Mouse (Mus musculus) heart, postnatal 36 days (tissue): ENCODE data around the gene Zfand2b. TPM values are rescaled to one million over a fixed set of nuclear protein-coding genes. Genes with fewer than 3 reads are reported as not detected.

ENCODE experiments used
- DNase-seq, 2 experiments: peaks; one replicate each; pipeline ENCODE4 v3.0.0; 2021 to 2022
- intact Hi-C: fragments of 180-260 bp; cut with DNase I; formaldehyde crosslinking; loops from one replicate; pipeline ENCODE4 v1.15.1; 2025
- total RNA-seq, 2 experiments: library from RNA; stranded (reverse); gene quantifications; 2 replicates each; pipeline ENCODE4 v1.2.3; 2021

Gene Zfand2b
- 10 to 100 TPM; 14.9 to 17.6 TPM for total RNA-seq

GRCm38 (mm10) chr1:75168472-75169464 is at the start of gene Zfand2b:
Gene Zfand2b, plus strand, starts transcription at chr1:75168646.
- DNase-seq = peak; percentile 97
- intact Hi-C loops = loop anchor here (1.0 to 5.0 kb wide), 3 partner anchors 22 to 69 kb away; partner anchors contain the start of gene Dnajb2

GRCm38 (mm10) chr1:75122211-75122610 is 46.2 kb upstream of the Zfand2b start:
- DNase-seq = no peak
- intact Hi-C loops = no loop called here

- intact Hi-C loops = no loop called here
- DNase-seq = peak; percentile 96 to 97
These were observed 43.8 kb upstream of the Zfand2b start, which contains the start of gene Nhej1 for GRCm38 (mm10) chr1:75124346-75125321. Gene Nhej1, minus strand, starts transcription at chr1:75125200.

DNA sequence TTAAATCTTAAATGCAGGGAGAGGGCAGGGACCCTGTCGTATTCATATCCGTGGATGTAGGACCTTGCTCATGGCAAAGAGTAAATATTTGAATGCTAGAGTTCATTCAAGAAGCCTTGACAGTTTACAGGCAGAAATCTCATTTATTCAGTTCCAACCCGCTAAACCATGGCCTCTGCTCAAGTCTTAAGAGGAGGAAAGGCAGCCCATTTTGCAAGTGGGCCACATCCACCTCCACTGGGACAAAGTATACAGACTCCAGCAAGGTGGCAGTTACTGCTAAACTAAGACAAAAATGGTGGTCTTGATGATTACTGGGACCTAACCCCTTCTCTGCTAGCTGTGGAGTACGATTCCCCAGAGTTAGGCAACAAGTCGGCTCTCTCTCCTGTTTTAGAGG is 43.0 kb upstream of the Zfand2b start:
- intact Hi-C loops = no loop called here
- DNase-seq = no peak

DNA sequence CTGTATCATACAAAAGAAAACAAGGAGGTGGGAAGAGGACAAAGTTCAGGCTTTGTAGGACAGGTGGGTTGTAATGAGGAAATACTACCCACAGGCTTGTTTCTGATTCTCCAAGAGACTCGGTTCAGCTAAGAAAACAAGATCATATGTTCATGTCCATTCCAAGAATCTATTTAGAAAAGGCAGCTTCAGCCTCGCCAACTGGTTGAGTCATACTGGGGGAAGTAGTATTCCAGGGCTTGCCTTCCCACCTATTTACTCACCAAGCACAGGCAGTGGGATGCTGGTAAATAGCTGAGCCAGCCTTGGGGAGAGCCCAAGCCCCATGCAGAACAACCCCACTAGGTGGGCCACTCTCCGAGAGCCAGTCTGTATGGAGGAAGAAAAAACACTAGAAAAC is 39.8 kb upstream of the Zfand2b start:
- intact Hi-C loops = no loop called here
- no peak for DNase-seq

- intact Hi-C loops = no loop called here
- DNase-seq = no peak
These were observed 34.8 kb upstream of the Zfand2b start, which contains the start of gene Slc23a3 for GRCm38 (mm10) chr1:75133421-75134207. Gene Slc23a3, minus strand, starts transcription at chr1:75133890.

- intact Hi-C loops = no loop called here
- no peak for DNase-seq
These were observed 32.2 kb upstream of the Zfand2b start for GRCm38 (mm10) chr1:75136293-75136692.

- intact Hi-C loops = no loop called here
- no peak for DNase-seq
These were observed 31.7 kb upstream of the Zfand2b start for GRCm38 (mm10) chr1:75136730-75137129.

- DNase-seq = no peak
- intact Hi-C loops = no loop called here
These were observed 30.0 kb upstream of the Zfand2b start for GRCm38 (mm10) chr1:75138448-75138847.

GRCm38 (mm10) chr1:75140601-75141190 is 27.8 kb upstream of the Zfand2b start:
- intact Hi-C loops = no loop called here
- no peak for DNase-seq

GRCm38 (mm10) chr1:75141486-75142190 is 26.8 kb upstream of the Zfand2b start:
- intact Hi-C loops = no loop called here
- peak; percentile 76 to 86 for DNase-seq

- DNase-seq = peak; percentile 95 to 99
- intact Hi-C loops = loop anchor here (1.0 kb wide), 1 partner anchor 26 kb away; the partner anchor contains the start of gene Zfand2b
These were observed 25.9 kb upstream of the Zfand2b start, which contains the start of the genes Cnppd1 and Retreg2 for GRCm38 (mm10) chr1:75142301-75143261. Gene Cnppd1, minus strand, starts transcription at chr1:75142711. Gene Retreg2, plus strand, starts transcription at chr1:75142778.

GRCm38 (mm10) chr1:75145589-75145988 is 22.9 kb upstream of the Zfand2b start:
- intact Hi-C loops = no loop called here
- DNase-seq = no peak

DNA sequence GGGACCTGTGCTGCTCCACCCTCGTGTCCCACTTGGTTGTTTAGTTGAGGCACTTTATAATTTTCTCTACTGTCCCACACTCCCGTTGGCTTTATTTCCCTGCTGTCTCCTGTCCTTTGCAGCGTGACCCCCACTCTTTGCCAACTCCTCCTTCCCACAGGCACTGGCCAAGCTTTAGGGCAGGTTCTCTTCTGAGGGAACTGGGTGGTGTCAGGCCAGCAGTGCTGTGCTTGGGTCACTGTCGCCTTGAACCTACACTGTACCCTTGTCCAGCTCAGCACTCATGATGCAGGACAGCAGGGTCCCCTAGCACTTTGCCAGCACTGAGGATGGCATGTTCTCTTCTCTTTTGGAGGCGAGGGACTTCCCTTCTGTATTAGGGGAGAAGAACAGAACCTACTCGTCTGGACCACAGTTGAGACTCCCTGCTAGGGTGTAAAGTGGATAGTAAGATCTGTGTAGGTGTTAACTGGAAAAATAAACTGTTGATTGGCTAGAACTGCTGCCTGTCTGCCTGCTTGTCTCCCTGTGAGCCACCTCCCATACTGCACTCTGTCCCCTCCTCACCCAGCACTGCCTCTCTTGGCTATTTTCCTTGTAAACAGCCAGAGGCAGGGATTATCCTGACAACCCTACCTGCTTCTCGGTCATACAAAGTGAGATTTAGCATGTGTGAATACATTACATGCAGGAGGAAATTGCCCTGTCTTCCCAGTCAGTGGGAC is 20.9 kb upstream of the Zfand2b start:
- DNase-seq = no peak
- intact Hi-C loops = no loop called here

GRCm38 (mm10) chr1:75148727-75149126 is 19.7 kb upstream of the Zfand2b start:
- intact Hi-C loops = no loop called here
- DNase-seq = no peak

GRCm38 (mm10) chr1:75155837-75156236 is 12.6 kb upstream of the Zfand2b start:
- intact Hi-C loops = no loop called here
- DNase-seq = no peak

DNA sequence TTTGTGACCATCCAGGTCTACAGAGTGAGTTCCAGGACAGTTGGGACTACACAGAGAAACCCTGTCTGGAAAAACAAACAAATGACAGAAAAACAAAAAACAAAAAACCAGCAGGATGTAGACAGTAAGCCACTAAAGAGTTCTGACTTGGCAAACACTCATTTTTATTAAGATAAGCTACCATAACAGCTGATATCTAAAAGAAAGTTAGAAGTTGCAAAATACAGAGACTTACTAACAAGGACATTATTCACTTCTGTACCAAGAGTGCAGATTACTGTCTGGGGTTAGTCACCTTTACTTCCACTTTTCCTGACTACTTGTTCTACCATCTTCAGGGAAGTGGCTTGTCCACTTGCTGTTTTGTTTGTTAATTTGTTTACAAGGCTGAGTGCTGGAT is 9.5 kb upstream of the Zfand2b start:
- DNase-seq = no peak

More for the DNA sequence above, 9.5 kb upstream of the Zfand2b start:
- intact Hi-C loops = no loop called here
